Mouse (Mus musculus): ENCODE results near the gene Tmem79.
"Not testable (repeated sequence)": the region's sequence is repeated elsewhere in the genome, so short reads cannot be mapped to it uniquely, and the experiment has no call there.

Tmem79 gene

DNA sequence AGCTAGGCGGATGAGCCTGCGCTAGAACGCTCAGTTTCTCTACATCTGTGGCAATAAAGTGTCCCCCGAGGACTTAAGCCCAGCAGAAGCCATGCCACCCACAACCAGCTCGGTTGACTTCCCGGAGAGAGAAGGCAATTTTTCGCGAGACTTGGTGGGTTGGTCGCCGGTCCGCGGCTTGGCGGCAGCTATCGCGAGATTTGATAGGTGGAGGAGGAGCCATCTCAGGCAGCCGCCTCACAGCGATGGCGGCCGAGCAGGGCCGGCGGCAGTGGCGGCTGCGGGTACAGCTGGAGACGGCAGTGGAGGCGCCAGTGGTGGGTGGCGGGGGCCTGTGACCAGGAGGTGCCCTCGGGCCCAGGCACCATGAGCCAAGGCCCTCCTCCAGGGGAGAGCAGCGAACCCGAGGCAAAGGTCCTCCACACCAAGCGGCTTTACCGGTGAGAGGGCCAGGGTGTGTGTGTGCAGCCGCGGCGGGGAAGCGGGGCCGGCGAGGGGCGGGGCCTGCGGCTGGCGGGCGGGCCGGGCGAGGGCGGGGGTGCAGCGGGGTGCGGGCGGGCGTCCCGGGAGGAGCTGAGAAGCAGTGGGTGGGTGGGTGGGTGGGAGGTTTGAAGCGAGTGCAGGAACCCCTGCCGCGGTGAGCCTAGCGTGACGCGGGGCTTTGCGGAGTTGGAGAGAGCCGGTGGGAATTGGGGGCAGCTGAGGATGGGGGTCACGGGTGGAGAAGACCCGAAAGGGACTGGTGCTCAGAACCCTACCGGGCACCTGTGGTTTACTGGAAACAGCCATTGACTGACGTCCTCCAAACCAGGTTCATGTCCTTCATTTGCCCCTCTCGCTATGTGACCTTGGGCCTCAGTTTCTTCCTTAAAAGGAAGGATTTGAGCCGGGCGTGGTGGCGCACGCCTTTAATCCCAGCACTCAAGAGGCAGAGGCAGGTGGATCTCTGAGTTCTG lies at the start of gene Tmem79, which contains the start of gene Smg5:
Tmem79 (minus strand) TSS at position 91 of the 956 bp plus-strand sequence.
Smg5 (plus strand) TSS at position 203 of the 956 bp plus-strand sequence.
- in situ Hi-C loops (cut with MboI, MseI), result no loop called here

DNA sequence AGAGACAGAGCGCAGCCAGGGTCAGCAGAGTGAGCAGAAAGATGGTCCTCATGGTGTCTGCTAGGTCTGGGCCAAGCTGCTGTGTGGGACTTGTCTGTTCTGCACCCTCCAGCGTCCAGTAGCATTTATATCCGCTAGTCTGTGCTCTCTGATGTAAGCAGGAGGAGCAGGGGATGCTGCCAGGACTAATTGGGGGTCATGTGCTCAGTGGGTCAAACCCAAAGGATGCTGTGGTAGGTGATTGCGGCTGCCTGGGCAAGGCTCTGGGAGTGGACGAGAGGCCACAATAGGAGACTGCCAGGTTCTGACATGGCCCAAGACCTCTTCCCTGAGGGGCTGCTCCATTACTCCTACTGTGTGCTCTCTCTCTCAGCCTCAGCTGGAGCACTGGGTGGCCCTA lies 48.4 kb upstream of the Tmem79 start, which contains the start of gene Bglap:
Bglap (minus strand) TSS at position 101 of the 400 bp plus-strand sequence.
- in situ Hi-C loops (cut with MboI, MseI), result no loop called here

DNA sequence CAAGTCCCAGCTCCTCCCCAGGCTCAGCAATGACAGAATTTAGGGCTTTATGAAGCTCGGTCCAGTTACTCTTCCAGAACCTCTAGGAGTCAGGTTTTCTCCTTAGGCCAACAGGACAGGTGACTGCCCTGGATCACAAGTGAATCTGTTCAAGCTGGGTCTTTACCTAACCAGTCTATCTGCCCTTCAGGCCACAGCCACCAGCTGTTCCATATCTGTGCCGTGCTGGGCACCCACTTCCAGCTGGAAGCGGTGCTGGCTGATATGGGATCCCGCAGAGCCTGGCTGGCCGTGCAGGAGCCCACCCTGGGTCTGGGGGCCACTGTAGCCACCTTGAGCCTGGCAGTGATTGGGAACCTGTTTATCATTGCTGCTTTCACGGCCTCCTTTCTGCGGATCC lies 46.4 kb upstream of the Tmem79 start:
- in situ Hi-C loops (cut with MboI, MseI), result not testable (repeated sequence)

DNA sequence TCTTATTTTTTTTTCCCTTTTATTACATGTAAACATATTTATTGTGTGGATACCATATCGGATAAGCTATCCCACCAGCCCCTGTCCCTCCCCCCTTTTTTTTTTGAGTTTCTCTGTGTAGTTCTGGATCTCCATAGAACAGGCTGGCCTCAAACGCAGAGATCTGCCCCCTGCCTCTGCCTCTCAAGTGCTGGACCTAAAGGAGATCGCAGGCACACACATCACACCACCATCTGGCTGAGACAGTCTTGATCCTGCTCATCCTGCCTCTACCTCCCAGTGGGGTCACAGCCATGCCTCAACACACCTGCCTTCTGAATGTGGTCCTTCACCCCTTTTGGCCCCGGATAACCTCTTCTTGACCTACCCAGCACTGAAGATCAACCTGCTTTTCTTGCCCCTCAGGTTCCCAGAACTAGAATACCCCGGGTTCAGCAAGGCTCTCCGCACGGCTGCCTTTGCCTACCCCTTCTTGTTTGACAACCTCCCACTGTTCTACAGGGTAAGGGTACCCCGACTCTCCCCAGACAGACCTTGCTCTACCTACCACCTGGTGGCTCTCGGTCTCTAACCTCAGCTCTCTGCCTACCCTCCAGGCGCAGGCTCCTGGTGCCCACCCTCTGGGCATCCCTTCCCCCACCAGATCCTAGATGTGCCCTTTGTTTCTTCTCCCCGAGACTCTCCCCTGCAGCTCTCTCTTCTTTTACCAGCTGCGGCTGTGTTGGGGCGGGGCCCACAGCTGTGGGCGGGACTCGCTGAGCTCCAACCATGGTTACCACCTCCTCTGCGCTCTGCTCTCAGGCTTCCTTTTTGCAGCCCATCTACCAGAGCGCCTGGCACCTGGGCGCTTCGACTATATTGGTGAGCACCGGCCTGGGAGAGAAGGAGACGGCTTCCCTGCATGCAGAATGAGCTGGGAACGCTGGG lies 45.7 kb upstream of the Tmem79 start:
- in situ Hi-C loops (cut with MboI, MseI), result not testable (repeated sequence)

DNA sequence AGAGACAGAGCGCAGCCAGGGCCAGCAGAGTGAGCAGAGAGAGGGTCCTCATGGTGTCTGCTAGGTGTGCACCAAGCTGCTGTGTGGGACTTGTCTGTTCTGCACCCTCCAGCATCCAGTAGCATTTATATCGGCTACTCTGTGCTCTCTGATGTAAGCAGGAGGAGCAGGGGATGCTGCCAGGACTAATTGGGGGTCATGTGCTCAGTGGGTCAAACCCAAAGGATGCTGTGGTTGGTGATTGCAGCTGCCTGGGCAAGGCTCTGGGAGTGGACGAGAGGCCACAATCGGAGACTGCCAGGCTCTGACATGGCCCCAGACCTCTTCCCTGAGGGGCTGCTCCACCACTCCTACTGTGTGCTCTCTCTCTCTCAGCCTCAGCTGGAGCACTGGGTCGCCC lies 42.7 kb upstream of the Tmem79 start, which contains the start of gene Bglap2:
Bglap2 (minus strand) TSS at position 101 of the 400 bp plus-strand sequence.
- in situ Hi-C loops (cut with MboI, MseI), result not testable (repeated sequence)

DNA sequence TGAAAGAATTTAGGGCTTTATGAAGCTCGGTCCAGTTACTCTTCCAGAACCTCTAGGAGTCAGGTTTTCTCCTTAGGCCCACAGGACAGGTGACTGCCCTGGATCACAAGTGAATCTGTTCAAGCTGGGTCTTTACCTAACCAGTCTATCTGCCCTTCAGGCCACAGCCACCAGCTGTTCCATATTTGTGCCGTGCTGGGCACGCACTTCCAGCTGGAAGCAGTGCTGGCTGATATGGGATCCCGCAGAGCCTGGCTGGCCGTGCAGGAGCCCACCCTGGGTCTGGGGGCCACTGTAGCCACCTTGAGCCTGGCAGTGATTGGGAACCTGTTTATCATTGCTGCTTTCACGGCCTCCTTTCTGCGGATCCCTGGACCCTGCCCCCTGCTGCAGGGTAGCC lies 40.7 kb upstream of the Tmem79 start:
- in situ Hi-C loops (cut with MboI, MseI), result not testable (repeated sequence)

DNA sequence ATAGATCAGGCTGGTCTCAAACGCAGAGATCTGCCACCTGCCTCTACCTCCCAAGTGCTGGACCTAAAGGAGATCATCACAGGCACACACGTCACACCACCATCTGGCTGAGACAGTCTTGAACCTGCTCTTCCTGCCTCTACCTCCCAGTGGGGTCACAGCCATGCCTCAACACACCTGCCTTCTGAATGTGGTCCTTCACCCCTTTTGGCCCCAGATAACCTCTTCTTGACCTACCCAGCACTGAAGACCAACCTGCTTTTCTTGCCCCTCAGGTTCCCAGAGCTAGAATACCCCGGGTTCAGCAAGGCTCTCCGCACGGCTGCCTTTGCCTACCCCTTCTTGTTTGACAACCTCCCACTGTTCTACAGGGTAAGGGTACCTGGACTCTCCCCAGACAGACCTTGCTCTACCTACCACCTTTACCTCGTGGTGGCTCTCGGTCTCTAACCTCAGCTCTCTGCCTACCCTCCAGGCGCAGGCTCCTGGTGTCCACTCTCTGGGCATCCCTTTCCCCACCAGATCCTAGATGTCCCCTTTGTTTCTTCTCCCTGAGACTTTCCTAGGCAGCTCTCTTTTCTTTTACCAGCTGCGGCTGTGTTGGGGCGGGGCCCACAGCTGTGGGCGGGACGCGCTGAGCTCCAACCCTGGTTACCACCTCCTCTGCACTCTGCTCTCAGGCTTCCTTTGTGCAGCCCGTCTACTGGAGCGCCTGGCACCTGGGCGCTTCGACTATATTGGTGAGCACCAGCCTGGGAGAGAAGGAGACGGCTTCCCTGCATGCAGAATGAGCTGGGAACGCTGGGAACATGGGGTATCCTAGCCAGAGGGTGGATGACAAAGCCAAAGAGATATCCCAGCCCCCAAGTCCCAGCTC lies 40.0 kb upstream of the Tmem79 start:
- in situ Hi-C loops (cut with MboI, MseI), result not testable (repeated sequence)

DNA sequence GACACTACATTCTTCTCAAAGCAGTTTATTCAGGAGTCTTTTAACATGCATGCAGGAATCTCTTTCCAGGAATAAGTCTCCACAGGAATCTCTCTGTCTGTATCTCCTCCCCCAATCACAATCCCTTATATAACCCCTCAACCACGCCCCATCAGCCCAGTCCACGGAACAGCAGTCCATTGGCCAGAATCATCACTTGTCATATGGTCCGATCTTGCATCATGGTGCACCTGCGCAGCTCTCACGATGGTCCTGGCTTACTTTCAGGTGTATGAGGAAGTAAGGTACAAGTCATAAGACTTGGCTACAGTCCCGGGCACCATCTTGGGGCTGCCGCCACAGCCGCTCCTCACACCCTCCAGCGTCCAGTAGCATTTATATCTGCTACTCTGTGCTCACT lies 36.7 kb upstream of the Tmem79 start, which contains the start of gene Bglap3:
Bglap3 (minus strand) TSS at position 101 of the 400 bp plus-strand sequence.
- in situ Hi-C loops (cut with MboI, MseI), result not testable (repeated sequence)

DNA sequence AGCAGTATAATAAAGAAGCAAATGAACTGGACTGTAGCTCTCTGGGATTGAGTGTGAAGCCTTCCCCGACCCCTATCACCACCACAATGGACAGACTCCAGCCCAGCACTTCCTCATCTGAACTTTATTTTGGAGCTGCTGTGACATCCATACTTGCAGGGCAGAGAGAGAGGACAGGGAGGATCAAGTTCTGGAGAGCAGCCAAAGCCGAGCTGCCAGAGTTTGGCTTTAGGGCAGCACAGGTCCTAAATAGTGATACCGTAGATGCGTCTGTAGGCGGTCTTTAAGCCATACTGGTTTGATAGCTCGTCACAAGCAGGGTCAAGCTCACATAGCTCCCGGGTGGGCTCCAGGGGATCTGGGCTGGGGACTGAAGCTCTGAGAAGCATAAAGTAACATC lies 32.6 kb upstream of the Tmem79 start:
- in situ Hi-C loops (cut with MboI, MseI), result not testable (repeated sequence)

DNA sequence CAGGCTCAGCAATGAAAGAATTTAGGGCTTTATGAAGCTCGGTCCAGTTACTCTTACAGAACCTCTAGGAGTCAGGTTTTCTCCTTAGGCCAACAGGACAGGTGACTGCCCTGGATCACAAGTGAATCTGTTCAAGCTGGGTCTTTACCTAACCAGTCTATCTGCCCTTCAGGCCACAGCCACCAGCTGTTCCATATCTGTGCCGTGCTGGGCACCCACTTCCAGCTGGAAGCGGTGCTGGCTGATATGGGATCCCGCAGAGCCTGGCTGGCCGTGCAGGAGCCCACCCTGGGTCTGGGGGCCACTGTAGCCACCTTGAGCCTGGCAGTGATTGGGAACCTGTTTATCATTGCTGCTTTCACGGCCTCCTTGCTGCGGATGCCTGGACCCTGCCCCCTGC lies 31.6 kb upstream of the Tmem79 start:
- in situ Hi-C loops (cut with MboI, MseI), result not testable (repeated sequence)

DNA sequence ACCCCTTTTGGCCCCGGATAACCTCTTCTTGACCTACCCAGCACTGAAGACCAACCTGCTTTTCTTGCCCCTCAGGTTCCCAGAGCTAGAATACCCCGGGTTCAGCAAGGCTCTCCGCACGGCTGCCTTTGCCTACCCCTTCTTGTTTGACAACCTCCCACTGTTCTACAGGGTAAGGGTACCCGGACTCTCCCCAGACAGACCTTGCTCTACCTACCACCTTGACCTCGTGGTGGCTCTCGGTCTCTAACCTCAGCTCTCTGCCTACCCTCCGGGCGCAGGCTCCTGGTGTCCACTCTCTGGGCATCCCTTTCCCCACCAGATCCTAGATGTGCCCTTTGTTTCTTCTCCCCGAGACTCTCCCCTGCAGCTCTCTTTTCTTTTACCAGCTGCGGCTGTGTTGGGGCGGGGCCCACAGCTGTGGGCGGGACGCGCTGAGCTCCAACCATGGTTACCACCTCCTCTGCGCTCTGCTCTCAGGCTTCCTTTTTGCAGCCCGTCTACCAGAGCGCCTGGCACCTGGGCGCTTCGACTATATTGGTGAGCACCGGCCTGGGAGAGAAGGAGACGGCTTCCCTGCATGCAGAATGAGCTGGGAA lies 31.0 kb upstream of the Tmem79 start:
- in situ Hi-C loops (cut with MboI, MseI), result not testable (repeated sequence)

DNA sequence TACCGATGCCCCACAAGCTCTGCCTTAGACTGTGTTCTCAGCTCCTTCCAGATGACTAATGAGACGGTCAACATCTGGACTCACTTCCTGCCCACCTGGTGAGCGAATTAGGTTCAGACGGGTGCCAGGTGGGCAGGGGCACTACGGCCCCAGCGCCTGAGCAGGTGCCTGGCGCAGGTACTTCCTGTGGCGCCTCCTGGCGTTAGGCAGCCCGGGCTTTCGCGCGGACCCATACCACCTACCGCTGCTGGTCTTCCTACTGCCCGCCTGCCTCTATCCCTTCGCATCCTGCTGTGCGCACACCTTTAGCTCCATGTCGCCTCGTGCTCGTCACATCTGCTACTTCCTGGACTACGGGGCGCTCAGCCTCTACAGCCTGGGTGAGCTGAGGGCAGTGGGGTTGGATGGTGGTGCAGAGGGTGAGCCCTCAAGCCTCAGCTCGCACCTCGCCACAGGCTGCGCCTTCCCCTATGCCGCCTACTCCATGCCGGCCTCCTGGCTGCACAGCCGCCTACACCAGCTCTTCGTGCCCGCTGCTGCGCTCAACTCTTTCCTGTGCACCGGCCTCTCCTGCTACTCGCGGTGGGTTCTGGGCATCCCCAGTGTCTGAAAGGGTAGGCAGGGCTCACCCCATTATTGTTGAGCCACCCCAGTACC lies 29.9 kb upstream of the Tmem79 start:
- in situ Hi-C loops (cut with MboI, MseI), result no loop called here

DNA sequence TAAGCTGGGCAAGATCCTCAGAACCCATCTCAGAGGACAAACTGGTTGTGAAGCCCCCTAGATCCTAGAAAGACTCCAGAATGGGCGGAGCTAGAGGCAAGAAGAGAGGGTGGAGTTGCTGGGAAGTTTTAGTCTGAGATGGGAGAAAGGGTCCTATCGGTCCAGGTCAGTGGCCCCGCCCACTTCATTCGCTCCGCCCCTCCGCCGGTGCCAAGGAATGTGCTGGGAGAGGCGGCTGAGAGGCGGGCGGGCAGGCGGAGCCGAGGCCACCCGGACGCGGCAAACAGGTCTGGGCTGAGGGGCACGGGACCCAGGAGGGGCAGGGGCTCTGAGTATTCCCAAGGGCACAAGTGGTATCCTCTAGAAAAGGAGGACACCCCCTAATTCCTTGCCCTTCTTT lies 28.4 kb upstream of the Tmem79 start, which contains the start of gene Paqr6:
Paqr6 (plus strand) TSS at position 248 of the 400 bp plus-strand sequence.
- in situ Hi-C loops (cut with MboI, MseI), result no loop called here

DNA sequence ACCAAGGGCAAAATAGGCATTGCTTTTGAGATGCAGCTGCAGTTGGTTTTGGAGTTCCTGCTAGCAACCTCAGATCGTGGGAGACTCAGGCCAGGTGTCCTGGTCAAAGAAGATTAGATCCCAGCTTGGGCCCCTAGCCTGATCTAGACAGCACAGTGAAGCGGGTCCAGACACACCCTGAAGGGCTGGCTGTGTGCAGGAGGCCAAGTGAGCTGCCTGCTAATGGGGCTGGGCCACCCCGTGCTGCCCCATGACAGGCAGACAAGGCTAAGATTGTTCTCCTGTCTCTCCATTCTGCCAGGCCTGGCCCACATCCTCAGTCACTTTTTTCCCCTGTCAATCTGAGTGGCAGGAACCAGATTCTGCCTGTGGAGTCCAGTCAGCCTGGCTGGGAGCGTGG lies 27.8 kb upstream of the Tmem79 start:
- in situ Hi-C loops (cut with MboI, MseI), result no loop called here

DNA sequence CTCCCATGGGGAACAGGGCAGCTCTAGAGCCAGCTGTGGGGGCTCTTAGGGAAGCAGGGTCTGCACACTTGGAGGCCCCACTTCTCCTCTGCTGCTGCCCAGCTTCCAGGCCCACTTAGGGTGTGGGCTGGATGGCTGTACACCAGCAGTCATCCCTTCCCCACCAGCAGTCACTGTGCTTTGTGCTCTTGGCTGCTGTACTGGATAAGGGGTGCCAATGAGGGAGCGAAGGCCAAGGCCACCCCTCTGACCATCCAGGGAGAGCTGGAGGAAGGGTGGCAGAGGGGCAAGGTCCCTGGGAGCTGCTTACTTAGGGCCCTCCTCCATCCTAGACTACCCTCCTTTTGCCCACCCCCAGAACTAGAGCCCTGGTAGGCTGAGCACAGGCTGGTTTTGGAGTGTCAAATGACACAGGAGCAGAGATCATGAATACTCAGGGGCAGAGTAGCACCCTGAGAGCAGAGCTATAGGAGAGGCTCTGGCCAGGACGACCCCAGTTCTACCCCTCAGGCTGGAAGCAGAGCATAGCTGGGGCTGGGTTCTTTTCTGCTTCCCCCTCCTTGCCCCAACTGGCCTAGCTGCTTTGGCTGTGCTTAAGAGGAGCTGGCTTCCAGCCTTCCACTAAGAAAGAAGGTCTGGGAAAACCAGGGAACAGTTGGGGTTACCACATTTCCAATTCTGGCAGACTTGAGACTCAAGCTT lies 25.8 kb upstream of the Tmem79 start:
- in situ Hi-C loops (cut with MboI, MseI), result no loop called here

DNA sequence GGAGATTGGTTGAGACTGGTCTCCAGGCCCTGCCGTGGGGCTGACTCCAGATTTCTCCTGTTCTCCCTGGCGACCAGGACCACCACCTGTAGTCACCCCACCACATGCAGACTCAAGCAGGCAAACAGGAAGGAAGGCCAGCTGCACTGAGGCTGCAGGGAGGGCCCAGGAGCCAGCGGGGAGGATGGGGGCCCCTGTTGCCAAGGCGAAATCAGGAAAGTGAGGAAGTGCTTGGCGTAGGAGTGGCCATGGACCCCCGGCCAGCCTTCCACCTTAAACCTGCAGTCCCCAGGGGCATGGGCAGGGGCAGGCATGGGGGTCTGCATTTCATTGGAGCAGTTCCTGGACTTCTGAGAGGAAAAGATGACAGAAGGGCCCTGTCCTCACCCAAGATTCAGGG lies 25.1 kb upstream of the Tmem79 start:
- in situ Hi-C loops (cut with MboI, MseI), result no loop called here

DNA sequence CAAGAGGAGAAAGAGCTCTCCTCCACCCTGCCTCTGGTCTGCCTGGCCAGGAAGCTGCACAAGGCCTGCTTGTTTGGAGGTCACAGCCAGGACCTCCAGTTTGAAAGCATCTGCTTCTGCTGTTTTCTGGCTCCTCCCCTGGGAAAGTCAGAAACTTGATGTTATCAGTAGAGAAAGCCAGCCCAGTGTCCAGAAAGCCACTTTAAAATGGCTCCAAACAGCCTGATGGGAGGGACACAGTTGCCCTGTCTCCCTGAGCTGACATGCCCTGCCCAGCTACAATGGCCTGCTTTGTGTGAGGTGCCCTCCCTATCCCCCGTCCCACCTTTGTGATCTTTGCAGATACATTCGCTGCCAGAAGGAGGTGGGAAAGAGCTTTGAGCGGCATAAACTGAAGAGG lies 24.0 kb upstream of the Tmem79 start:
- in situ Hi-C loops (cut with MboI, MseI), result loop anchor here in 1 of 2 experiments (10.0 kb wide), 1 partner anchor 335 kb away; no protein-coding TSS in a partner anchor

DNA sequence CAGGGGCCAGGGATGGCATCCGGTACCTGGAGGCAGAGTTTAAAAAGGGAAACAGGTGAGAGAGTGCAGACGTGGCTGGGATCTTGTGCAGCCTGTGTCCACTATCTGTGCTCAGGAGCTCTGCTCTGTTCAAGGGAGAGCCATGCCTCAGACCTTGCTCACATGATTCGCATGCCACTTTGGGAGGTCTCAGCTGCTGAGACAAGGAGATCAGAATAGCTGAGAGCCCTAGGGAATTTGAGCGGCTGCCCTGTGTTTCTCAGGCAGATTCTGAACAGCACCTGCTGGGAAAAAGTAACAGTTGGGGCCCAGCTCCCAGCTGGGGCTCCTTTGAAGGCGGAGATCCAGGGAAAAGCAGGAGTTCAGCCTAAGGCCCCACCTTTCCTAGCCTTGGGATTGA lies 23.6 kb upstream of the Tmem79 start:
- in situ Hi-C loops (cut with MboI, MseI), result loop anchor here in 1 of 2 experiments (10.0 kb wide), 1 partner anchor 335 kb away; no protein-coding TSS in a partner anchor

Data from T-helper 17 cell (primary cell).